Mouse (Mus musculus): ENCODE data around the gene Mss51.

Mss51 gene

DNA sequence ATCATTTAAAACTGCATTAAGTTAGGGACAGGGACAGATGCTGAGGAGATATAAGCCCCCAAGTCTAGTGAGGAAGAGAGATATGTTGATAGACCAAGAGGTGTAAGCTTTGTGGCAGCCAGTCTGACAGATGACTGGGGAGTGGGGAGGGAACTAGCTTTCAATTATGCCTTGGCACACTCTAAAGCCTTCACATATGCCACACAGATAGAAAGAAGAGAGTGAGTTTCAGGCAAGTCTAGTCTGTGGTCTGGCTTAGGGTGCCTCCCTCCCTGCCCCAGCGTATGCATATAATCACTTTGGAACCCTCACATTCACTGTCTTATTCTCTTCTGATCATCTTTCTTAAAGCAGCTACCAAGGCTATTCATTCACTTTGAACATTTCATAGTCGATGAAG is 45.4 kb downstream of the Mss51 start:
- DNase-seq, result no peak

DNA sequence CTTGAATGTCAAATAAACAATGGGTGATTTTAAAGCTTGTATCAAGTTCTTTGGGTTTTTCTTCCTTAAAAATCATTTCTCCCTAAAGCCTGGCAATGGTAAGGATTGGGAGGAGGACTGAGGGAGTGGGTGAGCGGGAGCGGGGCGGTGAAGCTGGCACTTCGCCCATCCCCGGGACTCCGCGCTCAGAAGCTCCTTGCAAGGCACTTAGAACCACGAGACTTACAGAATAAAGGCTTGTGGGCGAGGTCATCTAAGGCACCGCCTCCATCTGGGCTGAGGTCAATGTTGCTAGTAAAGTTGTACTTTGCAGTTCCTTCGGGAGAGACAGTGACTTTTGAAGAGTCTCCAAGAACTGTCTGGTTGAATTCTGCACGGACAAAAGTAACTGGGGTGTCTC is 49.5 kb downstream of the Mss51 start:
- no peak for DNase-seq

DNA sequence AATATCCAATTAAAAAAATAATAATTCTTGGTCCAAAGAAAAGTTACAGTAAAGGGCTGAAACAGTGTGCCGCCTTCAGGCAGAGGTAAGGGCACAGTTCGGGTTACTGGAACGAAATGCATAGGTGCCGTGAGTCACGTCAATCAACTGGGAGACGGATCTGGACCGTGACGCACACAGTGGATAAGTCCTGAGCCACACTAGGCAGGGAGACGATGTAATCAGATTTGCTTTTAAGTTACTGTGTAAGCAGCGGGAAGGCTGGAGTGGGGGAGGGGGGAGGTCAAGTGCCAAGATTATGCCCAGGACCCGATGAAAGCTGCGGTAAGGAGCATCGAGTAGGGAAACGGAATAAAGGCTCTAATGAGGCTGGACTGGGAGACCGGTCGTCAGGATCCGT is 54.4 kb downstream of the Mss51 start:
- DNase-seq, result no peak

DNA sequence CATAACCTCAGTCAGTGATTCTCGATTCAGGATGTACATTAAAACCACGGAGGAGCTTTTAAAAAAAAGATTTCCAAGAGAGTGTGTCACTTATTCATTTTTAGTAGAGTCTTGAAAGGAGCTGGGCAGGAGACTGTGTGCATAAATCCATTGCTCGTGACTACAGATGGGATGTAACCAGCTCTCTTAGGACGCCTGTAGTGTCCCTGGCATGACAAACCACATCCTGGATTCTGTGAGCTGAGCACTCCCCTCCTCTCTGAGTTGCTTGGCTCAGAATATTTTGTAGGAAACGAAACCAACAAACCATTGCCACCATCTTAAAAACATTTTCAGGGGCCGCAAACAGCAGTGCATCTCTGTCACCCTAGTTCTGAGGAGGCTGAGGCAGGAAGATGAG is 59.7 kb downstream of the Mss51 start:
- no peak for DNase-seq
